Mouse (Mus musculus) liver, embryonic 13.5 days (tissue): Measurements from ENCODE around the gene Ccdc40. TPM values are rescaled to one million over a fixed set of nuclear protein-coding genes. Genes with fewer than 3 reads are reported as not detected.
"Not testable (repeated sequence)": the region's sequence is repeated elsewhere in the genome, so short reads cannot be mapped to it uniquely, and the experiment has no call there.

Experiments
- ATAC-seq: fragments of 200-750 bp; cut with Nextera tagmentation; 2 replicates; pipeline ENCODE4 v1.8.0; 2017; ENCODE audit warnings: low read depth, mild to moderate bottlenecking, moderate number of reproducible peaks, moderate library complexity
- DNase-seq: peaks from one replicate; pipeline ENCODE4 v3.0.0; 2022
- H3K27ac ChIP-seq: fragments of 300-500 bp; sonication (generic); 2 replicates; pipeline ENCODE4 v1.5.1; 2015; ENCODE audit warnings: moderate library complexity, mild to moderate bottlenecking, inconsistent platforms
- H3K27me3 ChIP-seq: fragments of 300-500 bp; sonication (generic); 2 replicates; pipeline ENCODE4 v1.6.1; 2015; ENCODE audit warnings: mild to moderate bottlenecking, inconsistent platforms
- H3K36me3 ChIP-seq: fragments of 300-500 bp; sonication (generic); 2 replicates; pipeline ENCODE4 v1.6.1; 2015; ENCODE audit warnings: mild to moderate bottlenecking, inconsistent platforms
- H3K4me1 ChIP-seq: fragments of 300-500 bp; sonication (generic); replicated peaks from 2 replicates; pipeline ENCODE4 v1.6.1; 2015; ENCODE audit warnings: inconsistent platforms
- H3K4me2 ChIP-seq: fragments of 300-500 bp; sonication (generic); 2 replicates; pipeline ENCODE4 v1.6.1; 2015; ENCODE audit warnings: inconsistent platforms, mild to moderate bottlenecking, moderate library complexity
- H3K4me3 ChIP-seq: fragments of 300-500 bp; sonication (generic); replicated peaks from 2 replicates; pipeline ENCODE4 v1.5.1; 2015; ENCODE audit warnings: mild to moderate bottlenecking, inconsistent platforms
- H3K9ac ChIP-seq: fragments of 300-500 bp; sonication (generic); 2 replicates; pipeline ENCODE4 v1.6.1; 2015; ENCODE audit warnings: mild to moderate bottlenecking, inconsistent platforms
- H3K9me3 ChIP-seq: fragments of 300-500 bp; sonication (generic); replicated peaks from 2 replicates; pipeline ENCODE4 v1.6.1; 2016; ENCODE audit warnings: inconsistent platforms
- WGBS: fragments of 180-500 bp; shearing (Covaris S2); methylation state at CpG from one replicate; pipeline ENCODE4 v1.1.7; 2015; ENCODE audit not compliant: insufficient replicate concordance; 5-methylcytosine and 5-hydroxymethylcytosine counted together
- polyA plus RNA-seq: library from polyadenylated mRNA; unstranded; fragments of >200 nt; fragmentation: Nextera tagmentation; extraction: Ambion mirVana; gene quantifications from 2 replicates; pipeline ENCODE4 v1.2.1, GENCODE M21; 2015

Ccdc40 gene
- polyA plus RNA-seq, 1 experiment from 2014 or later = 1.4 TPM

- DNase-seq = no peak
- 52% methylated on average over 6 of the region's 6 CpGs for WGBS
- ATAC-seq = peak; percentile 8; the same call in 1 of the 2 replicates
These were observed 38.9 kb downstream of the Ccdc40 start for GRCm38 (mm10) chr11:119267241-119267674.

GRCm38 (mm10) chr11:119267768-119268556 lies 39.6 kb downstream of the Ccdc40 start, which contains the start of gene Gaa:
Gaa (plus strand) TSS chr11:119267887.
- DNase-seq (peak; percentile 91), ATAC-seq (peak; percentile 81)
- peak within 1 kb of the TSS; percentile 66 for H3K27ac ChIP-seq
- no peaks in the 10 kb centered on the region for H3K9me3 ChIP-seq
- peak within 1 kb of the TSS; percentile 76 for H3K4me3 ChIP-seq
- peaks cover 22% of the 10 kb centered on the region for H3K36me3 ChIP-seq
- 2% methylated on average over 52 of the region's 52 CpGs for WGBS
- peak within 1 kb of the TSS; percentile 82 for H3K9ac ChIP-seq
- H3K4me1 ChIP-seq = peaks cover 36% of the 10 kb centered on the region
- H3K27me3 ChIP-seq = no peaks in the 10 kb centered on the region
- H3K4me2 ChIP-seq = peak within 1 kb of the TSS; percentile 96

More at GRCm38 (mm10) chr11:119267241-119267674, 38.9 kb downstream of the Ccdc40 start:
- Histone ChIP-seq H3K4me1 (peaks cover 33% of the 10 kb centered on the region), H3K36me3 (peaks cover 16% of the 10 kb centered on the region), H3K27me3 (no peaks in the 10 kb centered on the region), H3K4me3 (0 out of 2 replicates have a peak overlapping the region, but pooled peaks have one; percentile 76), H3K9ac (0 out of 2 replicates have a peak overlapping the region, but pooled peaks have one; percentile 10), H3K4me2 (peak overlapping the region; percentile 96), H3K9me3 (no peaks in the 10 kb centered on the region), H3K27ac (no peak overlapping the region)

DNA sequence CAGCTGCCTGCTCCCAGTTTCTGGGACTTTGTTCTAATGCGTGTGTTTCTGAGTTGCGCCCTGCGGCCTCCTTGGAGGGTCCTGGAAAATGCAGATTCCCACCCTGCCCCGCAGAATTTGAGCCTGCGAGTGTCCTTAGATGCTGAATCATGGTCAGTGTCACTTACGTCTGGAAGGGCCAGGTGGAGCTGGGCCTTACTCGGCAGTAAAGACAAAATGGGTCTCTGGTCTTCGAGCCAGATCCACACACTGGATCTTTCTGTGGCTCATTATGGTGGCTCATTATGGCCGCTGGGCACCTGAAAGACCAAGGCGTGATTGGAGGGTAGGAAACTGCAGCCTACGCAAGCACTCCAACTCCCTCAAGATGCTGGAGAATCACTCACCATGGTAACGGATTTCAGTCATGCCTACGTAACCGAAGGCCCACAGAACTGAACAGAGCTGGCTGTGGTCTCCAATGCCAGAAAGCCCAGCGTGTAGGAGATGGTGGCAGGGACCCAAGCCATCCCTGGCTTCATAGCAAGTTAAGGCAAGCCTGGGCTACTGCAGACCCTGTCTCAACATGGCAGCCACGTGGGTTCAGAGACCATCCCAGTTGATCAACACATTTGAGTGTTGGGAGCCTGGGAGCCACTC lies 40.3 kb downstream of the Ccdc40 start:
- peak overlapping the region; percentile 76 for H3K4me3 ChIP-seq
- WGBS = 68% methylated on average over 16 of the region's 16 CpGs
- peaks cover 38% of the 10 kb centered on the region for H3K4me1 ChIP-seq
- peak overlapping the region; percentile 96 for H3K4me2 ChIP-seq
- peak overlapping the region; percentile 82 for H3K9ac ChIP-seq
- H3K27me3 ChIP-seq = no peaks in the 10 kb centered on the region
- no peaks in the 10 kb centered on the region for H3K9me3 ChIP-seq
- peaks cover 29% of the 10 kb centered on the region for H3K36me3 ChIP-seq
- DNase-seq = no peak
- peak overlapping the region; percentile 66 for H3K27ac ChIP-seq
- no peak for ATAC-seq

- WGBS = 54% methylated on average over 3 of the region's 3 CpGs
- not testable (repeated sequence) for H3K9me3 ChIP-seq, DNase-seq, ATAC-seq, H3K4me3 ChIP-seq, H3K9ac ChIP-seq, H3K4me2 ChIP-seq, H3K27ac ChIP-seq, H3K27me3 ChIP-seq
- Histone ChIP-seq H3K36me3 (peaks cover 53% of the 10 kb centered on the region), H3K4me1 (peaks cover 28% of the 10 kb centered on the region)
These were observed 44.1 kb downstream of the Ccdc40 start for GRCm38 (mm10) chr11:119272492-119272891.

- Histone ChIP-seq H3K4me1 (peaks cover 21% of the 10 kb centered on the region), H3K4me2 (no peak overlapping the region), H3K27ac (no peak overlapping the region), H3K9ac (no peak overlapping the region), H3K27me3 (no peaks in the 10 kb centered on the region), H3K4me3 (no peak overlapping the region), H3K36me3 (peaks cover 53% of the 10 kb centered on the region), H3K9me3 (no peaks in the 10 kb centered on the region)
- DNase-seq (no peak), ATAC-seq (no peak)
- 80% methylated on average over 8 of the region's 8 CpGs for WGBS
These were observed 45.0 kb downstream of the Ccdc40 start for GRCm38 (mm10) chr11:119273186-119273930.

GRCm38 (mm10) chr11:119281030-119281429 lies 52.7 kb downstream of the Ccdc40 start:
- Histone ChIP-seq H3K9me3 (no peaks in the 10 kb centered on the region), H3K9ac (no peak overlapping the region), H3K4me1 (no peaks in the 10 kb centered on the region), H3K4me3 (no peak overlapping the region), H3K36me3 (peaks cover 6% of the 10 kb centered on the region), H3K27me3 (no peaks in the 10 kb centered on the region), H3K27ac (no peak overlapping the region), H3K4me2 (no peak overlapping the region)
- no peak for ATAC-seq
- WGBS = 75% methylated on average over 15 of the region's 15 CpGs
- DNase-seq = no peak

- H3K9ac ChIP-seq = no peak overlapping the region
- no peak overlapping the region for H3K4me2 ChIP-seq
- DNase-seq (no peak), ATAC-seq (no peak)
- WGBS = 69% methylated on average over 9 of the region's 9 CpGs
- peaks cover 53% of the 10 kb centered on the region for H3K36me3 ChIP-seq
- H3K9me3 ChIP-seq = no peaks in the 10 kb centered on the region
- no peaks in the 10 kb centered on the region for H3K4me1 ChIP-seq
- H3K4me3 ChIP-seq = no peak overlapping the region
- no peak overlapping the region for H3K27ac ChIP-seq
- H3K27me3 ChIP-seq = no peaks in the 10 kb centered on the region
These were observed 57.6 kb downstream of the Ccdc40 start for GRCm38 (mm10) chr11:119285791-119286527.

GRCm38 (mm10) chr11:119287207-119287992 lies 59.0 kb downstream of the Ccdc40 start:
- DNase-seq = no peak
- Histone ChIP-seq H3K36me3 (peaks cover 65% of the 10 kb centered on the region), H3K27me3 (no peaks in the 10 kb centered on the region), H3K9me3 (no peaks in the 10 kb centered on the region), H3K4me2 (no peak overlapping the region), H3K27ac (no peak overlapping the region), H3K4me3 (no peak overlapping the region), H3K4me1 (no peaks in the 10 kb centered on the region), H3K9ac (no peak overlapping the region)
- no peak for ATAC-seq
- WGBS = 81% methylated on average over 20 of the region's 20 CpGs

DNA sequence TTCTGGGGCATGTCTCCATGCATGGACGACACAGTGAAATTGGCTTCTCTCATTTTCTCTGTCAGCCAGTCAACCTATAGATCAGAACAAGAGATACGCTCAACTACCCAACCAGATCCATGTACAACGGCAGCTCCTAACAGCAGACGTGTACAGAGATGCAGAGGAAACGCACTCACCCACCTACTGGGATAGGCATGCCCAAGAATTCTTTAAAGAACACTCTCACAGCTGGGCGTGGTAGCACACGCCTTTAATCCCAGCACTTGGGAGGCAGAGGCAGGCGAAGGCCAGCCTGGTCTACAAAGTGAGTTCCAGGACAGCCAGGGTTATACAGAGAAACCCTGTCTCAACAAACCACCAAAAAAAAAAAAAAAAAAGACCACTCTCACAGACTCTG lies 64.5 kb downstream of the Ccdc40 start:
- not testable (repeated sequence) for H3K4me3 ChIP-seq, ATAC-seq, H3K27ac ChIP-seq, H3K9me3 ChIP-seq, DNase-seq, H3K4me1 ChIP-seq, H3K4me2 ChIP-seq, H3K27me3 ChIP-seq, H3K9ac ChIP-seq
- 86% methylated on average over 8 of the region's 8 CpGs for WGBS
- H3K36me3 ChIP-seq = peaks cover 99% of the 10 kb centered on the region

DNA sequence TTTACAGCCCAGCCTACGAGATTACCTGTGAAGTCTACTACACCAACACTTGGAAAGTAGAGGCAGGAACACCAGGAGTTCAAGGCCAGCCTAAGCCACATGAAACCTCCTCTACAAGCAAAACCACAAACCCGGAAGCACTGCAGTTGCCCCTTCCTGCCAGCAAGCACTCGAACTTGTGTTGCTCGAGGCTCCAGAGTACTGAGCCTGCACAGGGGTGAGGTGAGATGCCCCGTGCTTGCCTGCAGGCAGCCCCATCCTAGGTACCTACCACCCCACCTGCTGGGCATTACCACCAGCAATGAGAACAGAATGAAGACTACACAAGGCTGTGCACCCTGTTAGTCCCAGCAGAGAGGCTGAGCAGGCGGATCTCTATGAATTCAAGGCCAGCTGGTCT lies 69.6 kb downstream of the Ccdc40 start:
- ATAC-seq (no peak), DNase-seq (no peak)
- Histone ChIP-seq H3K27ac (no peak overlapping the region), H3K9ac (peak overlapping the region; percentile 97), H3K9me3 (no peaks in the 10 kb centered on the region), H3K4me3 (peak overlapping the region; percentile 97), H3K27me3 (peaks cover 9% of the 10 kb centered on the region), H3K4me1 (peaks cover 26% of the 10 kb centered on the region), H3K4me2 (peak overlapping the region; percentile 90), H3K36me3 (peaks cover 53% of the 10 kb centered on the region)
- WGBS = 43% methylated on average over 6 of the region's 6 CpGs
